Mouse (Mus musculus) kidney, adult 10 weeks (tissue): ENCODE data around the gene Olfr32. TPM values are rescaled to one million over a fixed set of nuclear protein-coding genes. Genes with fewer than 3 reads are reported as not detected.

Experiments
- polyA plus RNA-seq: library from polyadenylated mRNA; stranded (reverse); fragments of 350-450 nt; fragmentation: Illumina TruSeq; extraction: RNeasy Lipid Tissue Mini Kit (QIAGEN cat#74804); gene quantifications from one replicate; pipeline ENCODE4 v1.2.3, GENCODE M21; 2014; ENCODE audit warnings: low read depth, low replicate concordance

Olfr32 gene
- polyA plus RNA-seq = not detected

DNA sequence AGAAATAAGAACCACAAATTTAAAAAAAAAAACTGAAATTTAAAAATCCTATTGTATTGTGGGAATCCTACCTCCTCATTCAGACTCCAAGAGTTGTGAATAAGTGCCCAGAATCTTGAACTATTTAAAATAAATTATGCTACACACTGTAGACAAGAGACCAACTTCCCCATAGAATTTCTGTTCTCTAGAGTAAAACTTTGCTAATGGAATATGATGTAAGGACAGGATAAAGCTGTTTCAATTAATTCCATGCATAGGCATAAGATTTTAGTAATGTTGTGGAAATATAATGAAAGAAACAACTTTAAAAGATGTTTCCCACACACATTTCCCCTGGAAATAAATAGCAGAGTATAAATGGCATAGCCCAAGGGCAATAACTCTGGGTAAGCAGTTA is at the start of gene Olfr32:
TSS of gene Olfr32 (minus strand) at position 101 of the 400 bp plus-strand sequence.

DNA sequence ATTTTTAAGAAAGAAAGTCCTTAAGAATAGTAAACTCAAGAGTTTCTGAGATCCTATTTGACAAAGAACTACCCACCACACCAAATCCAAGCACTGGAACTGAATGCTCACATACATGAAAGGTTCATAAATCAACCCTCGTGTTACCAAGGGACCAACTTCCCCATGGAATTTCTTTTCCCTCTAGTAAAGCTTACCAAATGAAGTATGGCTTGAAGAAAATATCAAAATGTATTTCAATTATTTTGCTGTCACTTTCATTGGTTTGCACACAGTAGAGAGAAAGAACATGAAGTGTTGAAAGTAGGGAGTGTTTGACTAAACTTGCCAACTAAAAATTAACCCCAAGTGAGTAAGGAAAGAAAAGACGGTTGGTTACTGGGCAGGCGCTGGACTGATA is 10.9 kb upstream of the Olfr32 start, which contains the start of gene Olfr1270:
TSS of gene Olfr1270 (minus strand) at position 101 of the 400 bp plus-strand sequence.

DNA sequence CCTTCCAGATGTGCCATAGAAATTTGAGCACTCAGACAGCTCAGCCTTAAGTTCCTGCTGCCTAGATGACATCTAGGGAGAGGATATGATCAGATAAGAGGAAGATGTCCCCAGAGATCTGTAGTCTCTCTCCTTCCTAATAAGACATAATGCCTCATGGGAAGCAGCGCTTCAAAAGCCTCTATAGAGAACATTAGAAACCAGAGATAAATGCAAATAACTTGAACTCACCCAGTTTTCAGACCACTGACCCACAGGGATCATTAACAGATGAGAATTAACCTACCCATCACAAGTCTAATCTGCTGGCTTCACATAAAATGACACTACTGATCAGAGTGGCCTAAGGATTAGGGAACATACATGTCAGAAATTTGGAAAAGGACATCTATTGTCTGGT is 20.8 kb downstream of the Olfr32 start, which contains the start of gene Olfr1269:
TSS of gene Olfr1269 (minus strand) at position 101 of the 400 bp plus-strand sequence.

Other genes with a start within 250 kb of the Olfr32 start
- gene Olfr1258, start 215.0 kb downstream of the Olfr32 start, polyA plus RNA-seq = not detected
- not detected for gene Olfr1259, start 193.6 kb downstream of the Olfr32 start, polyA plus RNA-seq
- not detected for gene Olfr1260, start 168.0 kb downstream of the Olfr32 start, polyA plus RNA-seq
- gene Olfr1261, start 151.1 kb downstream of the Olfr32 start, polyA plus RNA-seq = not detected
- gene Olfr1262, start 142.2 kb downstream of the Olfr32 start, polyA plus RNA-seq = not detected
- gene Olfr1263, start 130.2 kb downstream of the Olfr32 start, polyA plus RNA-seq = not detected
- gene Olfr1264, start 116.7 kb downstream of the Olfr32 start, polyA plus RNA-seq = not detected
- not detected for gene Olfr1265, start 107.0 kb downstream of the Olfr32 start, polyA plus RNA-seq
- not detected for gene Olfr140, start 78.7 kb downstream of the Olfr32 start, polyA plus RNA-seq
- not detected for gene Olfr1269, start 20.9 kb downstream of the Olfr32 start, polyA plus RNA-seq
- gene Olfr1270, start 10.8 kb upstream of the Olfr32 start, polyA plus RNA-seq = not detected
- not detected for gene Olfr1506, start 82.2 kb upstream of the Olfr32 start, polyA plus RNA-seq
- gene Olfr142, start 115.3 kb upstream of the Olfr32 start, polyA plus RNA-seq = not detected
- gene Olfr1271, start 128.7 kb upstream of the Olfr32 start, polyA plus RNA-seq = not detected
- not detected for gene Olfr1272, start 150.5 kb upstream of the Olfr32 start, polyA plus RNA-seq
- gene Gm13769, start 179.9 kb upstream of the Olfr32 start, polyA plus RNA-seq = not detected